Mouse (Mus musculus) stomach, embryonic 15.5 days (tissue): Measurements from ENCODE around the gene Shox2. TPM values are rescaled to one million over a fixed set of nuclear protein-coding genes. Genes with fewer than 3 reads are reported as not detected.

Source experiments
- ATAC-seq: fragments of 200-750 bp; cut with Nextera tagmentation; 2 replicates; pipeline ENCODE4 v1.8.0; 2017; ENCODE audit warnings: low read depth, moderate number of reproducible peaks, moderate TSS enrichment; ENCODE audit not compliant: insufficient read depth, low FRiP score
- H3K27ac ChIP-seq: fragments of 300-500 bp; sonication (generic); 2 replicates; pipeline ENCODE4 v1.5.1; 2015; ENCODE audit warnings: mild to moderate bottlenecking, inconsistent platforms
- H3K27me3 ChIP-seq: fragments of 300-500 bp; sonication (generic); replicated peaks from 2 replicates; pipeline ENCODE4 v1.6.1; 2015; ENCODE audit warnings: inconsistent platforms
- H3K36me3 ChIP-seq: fragments of 300-500 bp; sonication (generic); 2 replicates; pipeline ENCODE4 v1.6.1; 2015; ENCODE audit warnings: inconsistent platforms
- H3K4me1 ChIP-seq: fragments of 300-500 bp; sonication (generic); 2 replicates; pipeline ENCODE4 v1.6.1; 2015; ENCODE audit warnings: inconsistent platforms
- H3K4me2 ChIP-seq: fragments of 300-500 bp; sonication (generic); 2 replicates; pipeline ENCODE4 v1.6.1; 2015; ENCODE audit warnings: mild to moderate bottlenecking, inconsistent platforms
- H3K4me3 ChIP-seq: fragments of 300-500 bp; sonication (generic); replicated peaks from 2 replicates; pipeline ENCODE4 v1.5.1; 2015; ENCODE audit warnings: inconsistent platforms
- H3K9ac ChIP-seq: fragments of 300-500 bp; sonication (generic); 2 replicates; pipeline ENCODE4 v1.6.1; 2015; ENCODE audit warnings: inconsistent platforms
- H3K9me3 ChIP-seq: fragments of 300-500 bp; sonication (generic); 2 replicates; pipeline ENCODE4 v1.6.1; 2016; ENCODE audit warnings: inconsistent platforms
- WGBS: fragments of 180-500 bp; shearing (Covaris S2); methylation state at CpG from one replicate; pipeline ENCODE4 v1.1.7; 2015; 5-methylcytosine and 5-hydroxymethylcytosine counted together
- polyA plus RNA-seq: library from polyadenylated mRNA; unstranded; fragments of >200 nt; fragmentation: Nextera tagmentation; extraction: Ambion mirVana; gene quantifications from 2 replicates; pipeline ENCODE4 v1.2.1, GENCODE M21; 2015

Shox2 gene
- polyA plus RNA-seq, 1 experiment from 2014 or later, result 0.42 TPM

DNA sequence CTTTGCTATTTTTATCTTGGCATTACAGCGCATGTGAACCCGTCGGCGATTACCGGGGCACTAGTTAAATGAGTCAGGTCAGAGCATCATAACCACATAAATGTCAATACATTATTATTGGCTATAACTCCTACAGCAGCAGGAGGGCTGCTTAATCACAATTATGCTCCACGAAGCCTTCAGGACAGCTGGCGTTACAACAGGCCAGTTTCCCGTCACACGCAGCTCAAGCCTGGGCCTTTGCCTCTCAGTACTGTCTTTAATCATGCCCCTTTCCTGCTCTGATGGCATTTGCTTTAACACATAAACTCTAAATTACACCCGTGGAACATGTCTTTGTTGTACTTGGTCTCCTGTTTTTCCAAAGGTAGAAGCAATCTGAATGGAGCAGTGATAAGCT is 41.9 kb downstream of the Shox2 start:
- H3K9me3 ChIP-seq, result no peaks in the 10 kb centered on the region
- no peak overlapping the region for H3K27ac ChIP-seq
- ATAC-seq, result no peak
- no peak overlapping the region for H3K9ac ChIP-seq
- 67% methylated on average over 10 of the region's 10 CpGs for WGBS
- H3K36me3 ChIP-seq, result no peaks in the 10 kb centered on the region
- no peak overlapping the region for H3K4me3 ChIP-seq
- H3K4me1 ChIP-seq, result no peaks in the 10 kb centered on the region
- H3K4me2 ChIP-seq, result no peak overlapping the region
- no peaks in the 10 kb centered on the region for H3K27me3 ChIP-seq

DNA sequence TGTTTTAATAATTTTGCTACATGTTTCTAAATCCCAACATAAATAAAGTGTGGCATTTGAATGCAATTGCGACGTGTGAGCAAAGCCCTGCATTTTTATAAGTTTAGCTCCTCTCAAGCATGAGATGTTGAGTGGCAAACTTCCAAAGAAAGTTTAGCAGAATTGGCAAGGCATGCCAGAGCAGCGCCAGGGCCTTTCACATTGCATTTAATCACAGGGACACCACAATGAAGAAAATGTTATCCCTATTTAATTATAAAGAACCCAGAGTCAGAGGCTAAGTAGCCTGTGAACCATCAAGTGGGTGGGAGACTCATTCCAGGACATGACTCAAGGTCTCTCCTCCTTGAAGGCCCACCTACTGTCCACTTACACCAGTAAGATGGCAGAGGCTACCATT is 59.1 kb downstream of the Shox2 start:
- no peaks in the 10 kb centered on the region for H3K36me3 ChIP-seq
- no peak overlapping the region for H3K4me2 ChIP-seq
- no peaks in the 10 kb centered on the region for H3K4me1 ChIP-seq
- H3K27ac ChIP-seq, result no peak overlapping the region
- no peak overlapping the region for H3K9ac ChIP-seq
- no peaks in the 10 kb centered on the region for H3K27me3 ChIP-seq
- WGBS, result 63% methylated on average over 3 of the region's 3 CpGs
- H3K4me3 ChIP-seq, result no peak overlapping the region
- ATAC-seq, result no peak
- H3K9me3 ChIP-seq, result no peaks in the 10 kb centered on the region

Other genes starting within 250 kb of the Shox2 start
- 25.1 and 27.1 TPM in 2 replicates for gene Rsrc1, start 381 bp downstream of the Shox2 start, polyA plus RNA-seq